Mouse (Mus musculus): Measurements from ENCODE around the gene Olfr389. TPM values are rescaled to one million over a fixed set of nuclear protein-coding genes. Genes with fewer than 3 reads are reported as not detected.

Olfr389 gene
- not detected in 2 replicates for polyA plus RNA-seq (2016; fragmentation: Nextera tagmentation; extraction: Ambion mirVana)

DNA sequence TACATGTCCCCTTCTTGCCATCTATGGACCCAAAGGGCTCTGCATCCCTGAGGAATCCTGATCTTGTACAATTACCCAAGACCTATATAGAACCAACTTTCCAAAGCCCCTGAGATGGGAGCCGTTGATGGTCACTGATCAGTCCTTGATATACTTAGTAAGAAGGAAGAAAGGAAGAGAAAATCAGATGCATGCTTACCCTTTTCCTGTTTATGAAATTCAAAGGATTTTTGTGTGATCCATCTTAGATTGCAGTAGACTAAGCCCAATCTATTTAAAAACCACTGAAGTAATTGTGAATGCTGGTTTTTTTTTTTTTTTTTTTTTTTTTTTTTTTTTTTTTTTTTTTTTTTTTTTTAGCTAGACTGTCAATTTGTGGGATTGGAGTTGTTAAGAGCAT, at the start of gene Olfr389:
Olfr389 (minus strand) TSS at position 101 of the 400 bp plus-strand sequence.
- Histone ChIP-seq H3K27ac (ENCODE audit: poor library complexity, severe bottlenecking) (no peak within 1 kb of the TSS), H3K9ac (no peak within 1 kb of the TSS), H3K27me3 (replicated peaks) (no peaks in the 10 kb centered on the region), H3K36me3 (no peaks in the 10 kb centered on the region), H3K4me1 (replicated peaks) (no peaks in the 10 kb centered on the region), H3K4me3 (no peak within 1 kb of the TSS), H3K9me3 (replicated peaks) (0 out of 2 replicates have a peak, but pooled peaks cover 8% of the 10 kb centered on the region), H3K4me2 (no peak within 1 kb of the TSS)
- no peak for ATAC-seq (ENCODE audit: insufficient number of reproducible peaks, low FRiP score)
- 83% methylated on average over 1 of the region's 1 CpGs for WGBS

DNA sequence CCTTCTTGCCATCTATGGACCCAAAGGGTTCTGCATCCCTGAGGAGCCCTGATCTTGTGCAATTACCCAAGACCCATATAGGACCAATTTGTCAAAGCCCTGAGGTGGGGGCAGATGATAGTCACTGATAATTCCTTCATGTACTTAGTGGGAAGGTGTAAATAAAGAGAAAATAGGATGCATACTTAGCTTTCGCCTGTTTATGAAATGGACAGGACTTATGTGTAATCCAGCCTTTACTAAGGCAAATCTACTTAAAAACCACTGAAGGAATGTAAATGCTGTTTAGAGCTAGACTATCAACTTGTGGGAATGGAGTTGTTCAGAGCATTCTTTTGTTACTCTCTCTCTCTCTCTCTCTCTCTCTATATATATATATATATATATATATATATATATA, 36.4 kb upstream of the Olfr389 start, which contains the start of gene Olfr392:
Olfr392 (minus strand) TSS at position 101 of the 400 bp plus-strand sequence.
- Histone ChIP-seq H3K4me1 (replicated peaks) (no peaks in the 10 kb centered on the region), H3K36me3 (no peaks in the 10 kb centered on the region), H3K4me3 (no peak within 1 kb of the TSS), H3K27ac (ENCODE audit: poor library complexity, severe bottlenecking) (no peak within 1 kb of the TSS), H3K9me3 (replicated peaks) (peaks cover 4% of the 10 kb centered on the region; the same call in 1 of the 2 replicates), H3K4me2 (no peak within 1 kb of the TSS), H3K27me3 (replicated peaks) (no peaks in the 10 kb centered on the region), H3K9ac (no peak within 1 kb of the TSS)
- no peak for ATAC-seq (ENCODE audit: insufficient number of reproducible peaks, low FRiP score)
- WGBS, result 57% methylated on average over 1 of the region's 1 CpGs

DNA sequence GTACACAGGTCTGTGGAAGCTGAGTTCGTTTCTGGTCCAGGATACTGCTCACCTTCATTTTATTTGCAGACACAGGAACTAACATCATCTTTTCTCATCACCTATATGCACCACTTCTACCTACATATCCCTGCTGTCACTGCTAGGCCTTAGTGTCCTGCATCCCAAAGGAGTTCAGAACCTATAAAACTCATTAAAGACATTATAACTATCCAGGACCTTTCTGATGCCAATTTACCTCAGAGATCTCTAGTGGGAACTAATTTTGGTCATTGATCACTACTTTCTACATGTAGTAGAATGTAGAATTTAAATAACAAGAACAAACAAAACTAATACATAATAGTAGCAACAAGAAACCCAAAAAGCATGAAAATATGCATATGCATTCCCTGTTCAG, 22.4 kb upstream of the Olfr389 start, which contains the start of gene Olfr391-ps:
Olfr391-ps (minus strand) TSS at position 101 of the 400 bp plus-strand sequence.
- Histone ChIP-seq H3K27ac (ENCODE audit: poor library complexity, severe bottlenecking) (no peak within 1 kb of the TSS), H3K4me3 (no peak within 1 kb of the TSS), H3K9ac (no peak within 1 kb of the TSS), H3K27me3 (replicated peaks) (no peaks in the 10 kb centered on the region), H3K4me2 (no peak within 1 kb of the TSS), H3K9me3 (replicated peaks) (peaks cover 5% of the 10 kb centered on the region), H3K36me3 (no peaks in the 10 kb centered on the region), H3K4me1 (replicated peaks) (no peaks in the 10 kb centered on the region)
- WGBS, result 37% methylated on average over 1 of the region's 1 CpGs
- no peak for ATAC-seq (ENCODE audit: insufficient number of reproducible peaks, low FRiP score)

DNA sequence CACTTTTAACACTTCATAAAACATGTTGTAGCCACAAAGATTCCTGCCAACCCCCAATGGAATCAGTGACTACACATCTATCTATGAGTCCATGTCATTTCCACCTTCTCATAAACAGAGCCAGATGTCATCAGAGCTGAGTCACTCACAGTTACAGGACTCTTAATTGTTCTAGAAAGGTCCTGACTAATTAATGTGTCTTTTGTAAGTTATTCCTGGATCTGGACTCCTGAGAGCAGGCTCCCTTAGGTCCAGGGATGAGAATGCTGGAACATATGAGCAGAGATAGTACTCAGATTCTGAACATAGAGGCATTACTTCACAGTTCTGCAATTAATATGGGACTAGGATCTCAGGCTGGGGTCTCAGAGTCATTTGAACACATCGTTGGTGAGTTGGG, 2.2 kb upstream of the Olfr389 start, which contains the start of gene Olfr390:
Olfr390 (plus strand) TSS at position 301 of the 400 bp plus-strand sequence.
- 69% methylated on average over 1 of the region's 1 CpGs for WGBS
- H3K9ac ChIP-seq, result no peak within 1 kb of the TSS
- H3K27me3 ChIP-seq (replicated peaks), result no peaks in the 10 kb centered on the region
- H3K4me1 ChIP-seq (replicated peaks), result no peaks in the 10 kb centered on the region
- H3K4me2 ChIP-seq, result no peak within 1 kb of the TSS
- no peak within 1 kb of the TSS for H3K4me3 ChIP-seq
- H3K9me3 ChIP-seq (replicated peaks), result peaks cover 17% of the 10 kb centered on the region
- H3K36me3 ChIP-seq, result no peaks in the 10 kb centered on the region
- H3K27ac ChIP-seq (ENCODE audit: poor library complexity, severe bottlenecking), result no peak within 1 kb of the TSS
- ATAC-seq (ENCODE audit: insufficient number of reproducible peaks, low FRiP score), result no peak

GRCm38 (mm10) chr11:73759115-73759514, 21.4 kb downstream of the Olfr389 start:
- Histone ChIP-seq H3K36me3 (no peaks in the 10 kb centered on the region), H3K9ac (no peak overlapping the region), H3K27me3 (replicated peaks) (no peaks in the 10 kb centered on the region), H3K4me1 (replicated peaks) (no peaks in the 10 kb centered on the region), H3K9me3 (replicated peaks) (peaks cover 28% of the 10 kb centered on the region), H3K4me2 (no peak overlapping the region), H3K27ac (ENCODE audit: poor library complexity, severe bottlenecking) (no peak overlapping the region), H3K4me3 (no peak overlapping the region)
- ATAC-seq (ENCODE audit: insufficient number of reproducible peaks, low FRiP score), result no peak

Other genes with a start within 250 kb of the Olfr389 start
- gene Olfr385, start 187.7 kb downstream of the Olfr389 start, polyA plus RNA-seq (2016; fragmentation: Nextera tagmentation; extraction: Ambion mirVana), result not detected in 2 replicates
- not detected in 2 replicates for gene Olfr384, start 182.1 kb downstream of the Olfr389 start, polyA plus RNA-seq (2016; fragmentation: Nextera tagmentation; extraction: Ambion mirVana)
- gene Zfp735, start 91.9 kb downstream of the Olfr389 start, polyA plus RNA-seq (2016; fragmentation: Nextera tagmentation; extraction: Ambion mirVana), result not detected in 2 replicates
- not detected in 2 replicates for gene Olfr390, start 2.3 kb upstream of the Olfr389 start, polyA plus RNA-seq (2016; fragmentation: Nextera tagmentation; extraction: Ambion mirVana)
- gene Olfr391-ps, start 22.3 kb upstream of the Olfr389 start, polyA plus RNA-seq (2016; fragmentation: Nextera tagmentation; extraction: Ambion mirVana), result not detected in 2 replicates
- not detected in 2 replicates for gene Olfr392, start 36.3 kb upstream of the Olfr389 start, polyA plus RNA-seq (2016; fragmentation: Nextera tagmentation; extraction: Ambion mirVana)
- not detected in 2 replicates for gene Olfr393, start 70.7 kb upstream of the Olfr389 start, polyA plus RNA-seq (2016; fragmentation: Nextera tagmentation; extraction: Ambion mirVana)
- gene Olfr394, start 110.1 kb upstream of the Olfr389 start, polyA plus RNA-seq (2016; fragmentation: Nextera tagmentation; extraction: Ambion mirVana), result not detected in 2 replicates
- not detected in 2 replicates for gene Olfr395, start 128.6 kb upstream of the Olfr389 start, polyA plus RNA-seq (2016; fragmentation: Nextera tagmentation; extraction: Ambion mirVana)
- not detected in 2 replicates for gene Olfr23, start 156.0 kb upstream of the Olfr389 start, polyA plus RNA-seq (2016; fragmentation: Nextera tagmentation; extraction: Ambion mirVana)
- not detected in 2 replicates for gene Olfr397, start 180.1 kb upstream of the Olfr389 start, polyA plus RNA-seq (2016; fragmentation: Nextera tagmentation; extraction: Ambion mirVana)
- not detected in 2 replicates for gene Olfr398, start 209.7 kb upstream of the Olfr389 start, polyA plus RNA-seq (2016; fragmentation: Nextera tagmentation; extraction: Ambion mirVana)